Mouse (Mus musculus) thymus, adult 2 months (tissue): ENCODE measurements around the gene Ythdf2. TPM values are rescaled to one million over a fixed set of nuclear protein-coding genes. Genes with fewer than 3 reads are reported as not detected.

Source experiments
- DNase-seq: peaks from one replicate; pipeline ENCODE4 v3.0.0; 2021
- H3K27ac ChIP-seq: fragments of 200-500 bp; 2 replicates; pipeline ENCODE4 v1.5.1; 2012; ENCODE audit warnings: low read length, control low read depth; ENCODE audit not compliant: control insufficient read depth, insufficient read depth
- H3K27me3 ChIP-seq: fragments of 200-500 bp; 2 replicates; pipeline ENCODE4 v1.6.1; 2012; ENCODE audit warnings: mild to moderate bottlenecking, low read length, moderate library complexity, mixed read lengths; ENCODE audit not compliant: control insufficient read depth, insufficient read depth
- H3K36me3 ChIP-seq: fragments of 200-500 bp; 2 replicates; pipeline ENCODE4 v1.6.1; 2012; ENCODE audit warnings: mild to moderate bottlenecking, low read length, moderate library complexity; ENCODE audit not compliant: control insufficient read depth, insufficient read depth
- H3K4me1 ChIP-seq: fragments of 200-500 bp; replicated peaks from 2 replicates; pipeline ENCODE4 v1.6.1; 2012; ENCODE audit warnings: low read length; ENCODE audit not compliant: control insufficient read depth, insufficient read depth
- H3K4me3 ChIP-seq: fragments of 200-500 bp; 2 replicates; pipeline ENCODE4 v1.5.1; 2012; ENCODE audit warnings: mild to moderate bottlenecking, low read length, control low read depth, moderate library complexity; ENCODE audit not compliant: control insufficient read depth, insufficient read depth
- CTCF ChIP-seq: fragments of 200-500 bp; IDR thresholded peaks from 2 replicates; pipeline ENCODE4 v1.5.1; 2012; ENCODE audit warnings: mild to moderate bottlenecking, control low read depth, low read length, moderate library complexity, borderline replicate concordance; ENCODE audit not compliant: control insufficient read depth, poor library complexity, insufficient read depth; ENCODE audit errors: extremely low read depth
- POLR2A ChIP-seq: fragments of 200-500 bp; IDR thresholded peaks from 2 replicates; pipeline ENCODE4 v1.6.1; 2012; ENCODE audit warnings: mild to moderate bottlenecking, low read length, control low read depth, moderate library complexity; ENCODE audit not compliant: control insufficient read depth, poor library complexity, insufficient read depth; ENCODE audit errors: extremely low read depth
- WGBS: fragments of 180-500 bp; shearing (Covaris S2); methylation state at CpG from one replicate; pipeline ENCODE4 v1.1.7; 2018; 5-methylcytosine and 5-hydroxymethylcytosine counted together
- polyA plus RNA-seq: library from polyadenylated mRNA; depleted of rRNA; stranded (reverse); fragments of >200 nt; gene quantifications from 2 replicates; pipeline ENCODE4 v1.2.3, GENCODE M21; 2012

The Ythdf2 gene
- polyA plus RNA-seq, 1 experiment: 36.0 TPM

DNA sequence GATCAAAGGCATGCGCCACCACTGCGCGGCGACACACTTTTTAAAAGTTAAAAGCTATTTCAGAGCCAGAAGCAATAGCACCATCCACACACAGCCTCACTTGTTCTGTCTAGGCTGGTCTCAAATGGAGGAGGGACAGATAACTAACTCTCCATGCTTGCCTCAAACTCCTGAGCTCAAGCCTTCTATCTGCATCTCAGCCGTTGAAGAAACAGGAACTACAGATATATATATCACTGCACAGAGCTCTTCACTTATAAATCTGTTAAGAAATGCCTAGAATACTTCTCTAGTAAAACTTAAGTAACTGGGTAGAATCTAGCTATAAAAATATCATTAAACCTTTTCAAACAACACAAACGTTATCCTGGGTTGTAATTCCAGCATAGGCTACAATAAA is 17.7 kb downstream of the Ythdf2 start:
- TF ChIP-seq POLR2A (no peak), CTCF (no peak)
- no peak overlapping the region for H3K27ac ChIP-seq
- no peaks in the 10 kb centered on the region for H3K27me3 ChIP-seq
- 80% methylated on average over 6 of the region's 6 CpGs for WGBS
- peaks cover 19% of the 10 kb centered on the region for H3K36me3 ChIP-seq
- H3K4me3 ChIP-seq: no peak overlapping the region
- no peaks in the 10 kb centered on the region for H3K4me1 ChIP-seq
- DNase-seq: no peak

DNA sequence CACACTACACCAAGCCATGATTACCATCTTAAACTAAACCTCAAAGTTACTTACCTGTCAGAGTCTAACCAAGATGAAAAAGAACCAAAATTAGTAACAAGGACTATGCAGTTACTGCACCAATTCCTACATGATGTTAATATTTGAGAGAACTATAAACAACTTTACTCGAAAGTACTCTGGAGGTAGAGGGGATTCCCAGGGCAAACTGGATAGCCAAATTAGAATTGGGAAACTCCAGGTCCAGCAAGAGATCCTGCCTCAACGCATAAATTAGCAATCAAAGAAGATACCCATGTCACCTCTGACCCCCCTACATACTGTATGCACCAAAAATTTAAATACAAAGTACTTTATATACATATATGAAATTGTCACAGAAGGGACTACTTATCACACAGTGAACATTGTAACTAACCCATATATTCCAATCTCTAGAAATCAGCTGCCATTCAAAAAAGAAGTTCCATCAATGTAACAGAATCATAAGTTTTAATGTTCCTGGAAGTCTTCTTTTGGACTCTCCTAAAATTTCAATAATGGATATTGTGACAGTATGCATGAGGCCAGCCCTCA is 24.2 kb downstream of the Ythdf2 start:
- no peak for DNase-seq

GRCm38 (mm10) chr4:132183162-132183561 is 28.9 kb downstream of the Ythdf2 start:
- no peaks in the 10 kb centered on the region for H3K27me3 ChIP-seq
- TF ChIP-seq POLR2A: no peak
- TF ChIP-seq CTCF: no peak
- H3K4me3 ChIP-seq: no peak overlapping the region
- peaks cover 32% of the 10 kb centered on the region for H3K36me3 ChIP-seq
- H3K27ac ChIP-seq: no peak overlapping the region
- WGBS: 96% methylated on average over 3 of the region's 3 CpGs
- H3K4me1 ChIP-seq: no peaks in the 10 kb centered on the region
- no peak for DNase-seq

More for the DNA sequence above, 24.2 kb downstream of the Ythdf2 start:
- H3K36me3 ChIP-seq: peaks cover 51% of the 10 kb centered on the region
- H3K4me1 ChIP-seq: no peaks in the 10 kb centered on the region
- whole genome bisulfite sequencing: 90% methylated on average over 2 of the region's 2 CpGs
- TF ChIP-seq CTCF (no peak), POLR2A (no peak)
- no peaks in the 10 kb centered on the region for H3K27me3 ChIP-seq
- H3K4me3 ChIP-seq: no peak overlapping the region
- no peak overlapping the region for H3K27ac ChIP-seq

GRCm38 (mm10) chr4:132181721-132182658 is 30.1 kb downstream of the Ythdf2 start:
- Histone ChIP-seq H3K27ac (no peak overlapping the region), H3K36me3 (peaks cover 24% of the 10 kb centered on the region), H3K4me3 (no peak overlapping the region), H3K4me1 (no peaks in the 10 kb centered on the region), H3K27me3 (no peaks in the 10 kb centered on the region)
- WGBS: 71% methylated on average over 22 of the region's 22 CpGs
- no peak for DNase-seq
- no peak for TF ChIP-seq POLR2A

DNA sequence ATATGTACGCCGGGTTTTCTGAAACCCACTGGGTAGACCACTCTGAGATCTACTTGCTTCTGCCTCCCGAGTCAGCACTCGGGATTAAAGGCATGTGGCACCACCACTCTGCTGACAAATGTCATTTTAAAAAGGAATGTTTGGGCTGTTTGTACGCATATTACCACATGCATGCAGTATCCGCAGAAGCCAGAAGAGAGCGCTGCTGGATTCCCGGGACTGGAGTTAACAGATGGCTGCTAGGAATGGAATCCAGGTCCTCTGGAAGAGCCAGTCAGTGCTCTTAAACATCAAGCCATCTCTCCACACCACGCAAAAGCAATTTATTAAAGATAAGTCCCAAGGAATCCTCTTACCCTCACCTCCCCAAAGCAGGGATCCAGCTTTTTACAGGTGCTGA is 31.4 kb downstream of the Ythdf2 start:
- TF ChIP-seq CTCF: no peak
- TF ChIP-seq POLR2A: no peak
- WGBS: 95% methylated on average over 9 of the region's 9 CpGs
- Histone ChIP-seq H3K4me3 (no peak overlapping the region), H3K27me3 (no peaks in the 10 kb centered on the region), H3K4me1 (no peaks in the 10 kb centered on the region), H3K36me3 (peaks cover 18% of the 10 kb centered on the region), H3K27ac (no peak overlapping the region)
- peak; percentile 32 for DNase-seq

DNA sequence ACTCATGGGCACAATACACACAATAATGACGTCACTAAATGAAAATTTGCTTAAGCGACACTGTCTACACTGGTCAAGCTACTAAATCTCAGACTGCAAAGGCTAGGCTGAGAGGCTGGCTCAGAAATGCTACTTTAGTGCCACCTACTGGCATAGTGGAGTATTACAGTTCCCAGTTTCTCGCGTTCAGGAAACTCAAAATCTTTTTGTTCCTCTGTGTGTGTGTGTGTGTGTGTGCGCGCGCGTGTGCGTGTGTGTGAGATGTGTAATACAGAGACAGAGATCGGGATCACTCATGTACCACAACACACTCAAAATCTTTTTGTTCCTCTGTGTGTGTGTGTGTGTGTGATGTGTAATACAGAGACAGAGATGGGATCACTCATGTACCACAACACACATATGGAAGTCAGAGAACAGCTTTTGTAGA is 33.5 kb downstream of the Ythdf2 start:
- DNase-seq: peak; percentile 66
- Histone ChIP-seq H3K4me1 (no peaks in the 10 kb centered on the region), H3K27me3 (no peaks in the 10 kb centered on the region), H3K4me3 (no peak overlapping the region), H3K27ac (no peak overlapping the region), H3K36me3 (no peaks in the 10 kb centered on the region)
- 7% methylated on average over 10 of the region's 10 CpGs for WGBS
- TF ChIP-seq CTCF (no peak), POLR2A (no peak)

GRCm38 (mm10) chr4:132176474-132176873 is 35.6 kb downstream of the Ythdf2 start:
- DNase-seq: no peak
- Histone ChIP-seq H3K4me1 (no peaks in the 10 kb centered on the region), H3K27ac (no peak overlapping the region), H3K36me3 (no peaks in the 10 kb centered on the region), H3K4me3 (no peak overlapping the region), H3K27me3 (no peaks in the 10 kb centered on the region)
- 73% methylated on average over 10 of the region's 10 CpGs for WGBS
- TF ChIP-seq CTCF (no peak), POLR2A (no peak)
